Mouse (Mus musculus) heart, embryonic 11.5 days (tissue): Measurements from ENCODE around the gene Cfap97. TPM values are rescaled to one million over a fixed set of nuclear protein-coding genes. Genes with fewer than 3 reads are reported as not detected.

Experiments
- ATAC-seq: fragments of 200-750 bp; cut with Nextera tagmentation; replicated peaks from 2 replicates; pipeline ENCODE4 v1.8.0; 2017; ENCODE audit warnings: moderate library complexity; ENCODE audit not compliant: insufficient number of reproducible peaks, low FRiP score, low TSS enrichment
- H3K27ac ChIP-seq: fragments of 300-500 bp; sonication (generic); 2 replicates; pipeline ENCODE4 v1.5.1; 2014; ENCODE audit warnings: mild to moderate bottlenecking, low read depth, low read length
- H3K27me3 ChIP-seq: fragments of 300-500 bp; sonication (generic); 2 replicates; pipeline ENCODE4 v1.6.1; 2014; ENCODE audit warnings: mild to moderate bottlenecking, low read length, mixed read lengths; ENCODE audit not compliant: control insufficient read depth, insufficient read depth
- H3K36me3 ChIP-seq: fragments of 300-500 bp; sonication (generic); 2 replicates; pipeline ENCODE4 v1.6.1; 2014; ENCODE audit warnings: mild to moderate bottlenecking, low read length, moderate library complexity, mixed read lengths; ENCODE audit not compliant: control insufficient read depth, insufficient read depth
- H3K4me1 ChIP-seq: fragments of 300-500 bp; sonication (generic); 2 replicates; pipeline ENCODE4 v1.6.1; 2014; ENCODE audit warnings: low read length; ENCODE audit not compliant: control insufficient read depth, insufficient read depth
- H3K4me2 ChIP-seq: fragments of 300-500 bp; sonication (generic); 2 replicates; pipeline ENCODE4 v1.6.1; 2014; ENCODE audit warnings: mild to moderate bottlenecking, moderate library complexity
- H3K4me3 ChIP-seq: fragments of 300-500 bp; sonication (generic); 2 replicates; pipeline ENCODE4 v1.5.1; 2014; ENCODE audit warnings: low read depth, low read length
- H3K9ac ChIP-seq: fragments of 300-500 bp; sonication (generic); 2 replicates; pipeline ENCODE4 v1.6.1; 2014; ENCODE audit warnings: mild to moderate bottlenecking, low read depth, low read length, moderate library complexity
- H3K9me3 ChIP-seq: fragments of 300-500 bp; sonication (generic); replicated peaks from 2 replicates; pipeline ENCODE4 v1.6.1; 2016; ENCODE audit warnings: low read length; ENCODE audit not compliant: control insufficient read depth
- WGBS: fragments of 180-500 bp; shearing (Covaris S2); extraction: QIAGEN DNeasy Blood & Tissue Kit; methylation state at CpG from one replicate; pipeline ENCODE4 v1.1.7; 2014; ENCODE audit not compliant: insufficient replicate concordance; 5-methylcytosine and 5-hydroxymethylcytosine counted together
- polyA plus RNA-seq: library from polyadenylated mRNA; unstranded; fragments of >200 nt; fragmentation: Nextera tagmentation; extraction: Ambion mirVana; gene quantifications from 2 replicates; pipeline ENCODE4 v1.2.1, GENCODE M21; 2014

The Cfap97 gene
- polyA plus RNA-seq, 1 experiment from 2014 or later = 22.3 TPM

DNA sequence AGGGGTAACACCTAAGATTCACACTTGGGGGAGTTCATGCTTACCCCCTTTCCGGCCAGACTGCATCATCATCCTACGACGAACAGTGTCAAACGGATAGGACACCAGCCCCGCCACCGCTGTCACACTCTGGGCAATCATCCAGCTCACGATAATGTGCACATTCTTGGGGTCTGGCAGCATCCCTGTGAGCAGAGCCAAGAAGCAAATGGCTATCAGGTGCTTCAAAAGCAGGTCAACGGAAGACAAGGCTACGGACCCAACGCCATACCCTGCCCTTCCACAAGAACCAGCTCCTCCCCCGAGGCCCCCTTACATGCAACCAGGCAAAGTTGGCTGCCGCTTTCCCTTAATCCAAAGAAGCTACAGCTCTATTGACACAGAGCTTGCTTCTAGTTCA, 56.8 kb downstream of the Cfap97 start:
- 58% methylated on average over 12 of the region's 12 CpGs for WGBS
- H3K4me3 ChIP-seq = peak overlapping the region; percentile 95
- no peak for ATAC-seq
- H3K9me3 ChIP-seq = no peaks in the 10 kb centered on the region
- H3K9ac ChIP-seq = peak overlapping the region; percentile 98
- H3K4me2 ChIP-seq = peak overlapping the region; percentile 79
- H3K36me3 ChIP-seq = peaks cover 42% of the 10 kb centered on the region
- H3K27me3 ChIP-seq = no peaks in the 10 kb centered on the region
- peak overlapping the region; percentile 55; the same call in 1 of the 2 replicates for H3K27ac ChIP-seq
- peaks cover 38% of the 10 kb centered on the region for H3K4me1 ChIP-seq

DNA sequence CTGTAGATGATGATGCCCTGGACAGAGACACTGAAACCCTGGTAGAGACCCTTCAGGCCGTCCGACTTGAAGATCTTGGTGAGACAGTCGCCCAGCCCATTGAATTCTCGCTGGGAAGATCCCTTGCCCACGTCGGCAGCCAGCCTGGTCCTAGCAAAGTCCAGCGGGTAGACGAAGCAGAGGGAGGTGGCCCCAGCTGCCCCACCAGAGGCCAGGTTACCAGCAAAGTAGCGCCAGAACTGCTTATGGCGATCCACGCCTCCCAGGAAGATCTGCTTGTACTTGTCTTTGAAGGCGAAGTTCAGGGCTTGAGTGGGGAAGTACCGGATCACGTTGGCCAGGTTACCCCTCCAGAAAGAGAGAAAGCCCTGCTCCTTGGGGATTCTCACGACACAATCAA, 57.5 kb downstream of the Cfap97 start:
- Histone ChIP-seq H3K4me2 (peak overlapping the region; percentile 79), H3K4me1 (peaks cover 38% of the 10 kb centered on the region), H3K4me3 (peak overlapping the region; percentile 95), H3K36me3 (peaks cover 42% of the 10 kb centered on the region), H3K27me3 (no peaks in the 10 kb centered on the region), H3K9me3 (no peaks in the 10 kb centered on the region), H3K27ac (peak overlapping the region; percentile 55), H3K9ac (peak overlapping the region; percentile 98)
- ATAC-seq = no peak
- WGBS = 61% methylated on average over 15 of the region's 15 CpGs

DNA sequence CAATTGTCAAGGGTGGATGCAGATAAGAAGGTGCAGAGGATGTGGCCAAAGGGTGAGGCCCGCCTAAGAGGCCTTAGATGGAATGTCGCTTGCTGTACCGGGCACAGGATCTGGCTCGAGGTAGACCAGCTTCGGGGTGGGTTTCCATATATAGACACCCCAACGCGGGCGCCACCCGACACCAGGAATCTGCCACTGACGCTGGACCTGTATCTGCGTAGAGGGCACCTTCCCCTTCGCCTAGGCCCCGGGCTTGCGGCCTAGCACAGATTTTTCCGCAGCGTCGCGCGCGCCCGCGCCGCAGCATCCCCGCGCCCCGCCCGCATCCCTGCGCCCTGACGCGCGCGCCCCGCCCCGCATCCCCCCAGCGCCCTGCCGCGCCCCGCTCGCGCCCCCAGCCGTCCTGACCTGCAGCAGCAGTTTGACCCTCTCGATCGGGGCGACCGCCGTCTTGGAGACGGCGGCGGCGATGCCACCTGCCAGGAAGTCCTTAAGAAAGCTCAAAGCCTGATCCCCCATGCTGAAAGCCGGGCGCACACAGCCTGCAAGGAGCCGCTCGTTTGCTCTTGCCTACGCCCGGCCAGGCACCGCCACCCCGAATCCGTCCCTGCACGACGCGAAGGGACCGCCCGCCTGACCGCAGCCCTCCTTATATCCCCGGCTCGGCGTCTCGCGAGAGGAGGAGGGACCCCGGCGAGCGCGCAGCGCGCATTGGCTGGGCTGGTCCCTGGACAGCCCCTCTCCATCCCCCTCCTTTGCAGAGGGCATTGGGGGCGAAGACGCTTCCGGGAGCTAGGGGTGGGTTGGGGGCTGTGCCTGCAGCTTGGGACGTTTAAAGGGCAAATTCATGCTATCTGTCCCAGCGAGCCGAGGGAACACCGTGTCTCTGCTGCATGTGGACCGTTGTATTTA, 59.1 kb downstream of the Cfap97 start, which contains the start of gene Slc25a4:
Gene Slc25a4 (minus strand): TSS at position 881 of the 912 bp plus-strand sequence.
- H3K9me3 ChIP-seq = no peaks in the 10 kb centered on the region
- H3K9ac ChIP-seq = peak within 1 kb of the TSS; percentile 98
- peaks cover 38% of the 10 kb centered on the region for H3K4me1 ChIP-seq
- no peaks in the 10 kb centered on the region for H3K27me3 ChIP-seq
- peak within 1 kb of the TSS; percentile 100 for H3K27ac ChIP-seq
- whole genome bisulfite sequencing = under 1% methylated on average over 76 of the region's 84 CpGs
- peak; percentile 93 for ATAC-seq
- H3K36me3 ChIP-seq = peaks cover 29% of the 10 kb centered on the region
- H3K4me2 ChIP-seq = peak within 1 kb of the TSS; percentile 79
- H3K4me3 ChIP-seq = peak within 1 kb of the TSS; percentile 95

DNA sequence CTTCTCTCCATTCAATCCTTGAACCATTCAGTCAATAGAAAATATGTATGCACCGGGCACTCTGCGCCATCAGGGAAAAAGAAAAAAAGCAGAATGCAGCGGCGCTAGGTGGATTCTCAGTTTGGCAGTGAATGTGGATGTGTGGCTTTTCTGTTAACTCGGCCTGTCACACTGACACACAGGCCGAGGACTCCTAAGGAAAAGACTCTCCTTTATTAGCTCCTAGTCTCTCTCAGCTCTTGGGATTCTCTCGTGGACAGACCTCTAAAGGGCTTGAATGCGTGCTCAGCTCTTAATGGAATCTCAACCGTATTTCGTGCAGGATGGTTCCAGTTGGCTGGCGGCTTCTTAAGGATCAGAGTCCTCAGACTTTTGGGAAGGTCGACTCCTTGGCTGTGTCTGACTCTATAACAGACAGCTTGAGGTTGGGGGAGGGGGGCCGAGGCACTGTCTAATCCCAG, 60.1 kb downstream of the Cfap97 start:
- Histone ChIP-seq H3K4me2 (peak overlapping the region; percentile 79), H3K27me3 (no peaks in the 10 kb centered on the region), H3K4me3 (peak overlapping the region; percentile 95), H3K9me3 (no peaks in the 10 kb centered on the region), H3K36me3 (peaks cover 22% of the 10 kb centered on the region), H3K4me1 (peaks cover 34% of the 10 kb centered on the region), H3K27ac (peak overlapping the region; percentile 100), H3K9ac (peak overlapping the region; percentile 98)
- 9% methylated on average over 13 of the region's 13 CpGs for WGBS
- no peak for ATAC-seq

DNA sequence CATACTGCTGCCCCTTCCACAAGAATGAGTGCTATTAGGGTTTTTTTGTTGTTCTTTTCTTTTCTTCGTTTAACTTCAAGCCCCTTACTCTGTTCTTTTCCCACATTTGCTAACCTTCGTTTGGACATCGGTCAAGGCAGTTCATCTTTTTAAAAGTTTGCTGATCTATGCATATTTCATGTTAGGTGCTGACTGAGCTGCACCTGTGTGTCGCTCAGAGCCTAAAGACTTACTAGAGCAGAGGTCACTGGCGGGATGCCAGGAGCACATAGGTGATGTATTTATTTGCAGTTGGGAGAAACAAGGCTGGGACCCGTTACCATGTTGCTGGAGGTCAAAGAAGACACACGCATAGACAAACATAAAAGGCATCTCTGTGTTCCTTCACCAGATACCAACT, 60.6 kb downstream of the Cfap97 start:
- ATAC-seq = no peak
- Histone ChIP-seq H3K27ac (peak overlapping the region; percentile 100), H3K9ac (no peak overlapping the region), H3K4me1 (peaks cover 34% of the 10 kb centered on the region), H3K27me3 (no peaks in the 10 kb centered on the region), H3K36me3 (peaks cover 19% of the 10 kb centered on the region), H3K9me3 (no peaks in the 10 kb centered on the region), H3K4me3 (no peak overlapping the region), H3K4me2 (peak overlapping the region; percentile 79; the same call in 1 of the 2 replicates)
- WGBS = 45% methylated on average over 7 of the region's 7 CpGs

DNA sequence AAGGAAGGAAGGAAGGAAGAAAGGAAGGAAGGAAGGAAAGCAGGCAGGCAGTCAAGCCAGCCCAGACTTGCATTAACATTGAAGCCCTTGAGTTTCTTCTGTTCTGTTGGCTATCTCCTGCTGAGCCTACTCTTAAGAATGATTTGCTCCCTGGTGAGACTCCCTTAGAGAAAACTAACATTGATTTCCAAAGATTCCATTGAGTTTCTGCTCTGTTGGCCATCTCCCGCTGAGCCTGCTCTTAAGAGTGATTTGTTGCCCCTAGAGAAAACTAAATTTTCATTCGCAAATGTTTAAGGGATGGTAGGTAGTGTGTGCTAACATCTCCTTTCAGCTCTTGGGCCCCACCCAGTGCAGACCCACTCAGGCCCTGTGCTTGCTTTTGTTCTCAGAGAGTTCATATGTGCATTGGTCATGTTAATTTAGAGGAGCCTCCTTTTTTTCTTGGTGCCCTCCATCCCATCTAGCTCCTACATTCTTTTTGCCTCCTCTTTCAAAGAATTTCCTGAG, 62.5 kb downstream of the Cfap97 start:
- Histone ChIP-seq H3K4me3 (no peak overlapping the region), H3K27ac (no peak overlapping the region), H3K27me3 (no peaks in the 10 kb centered on the region), H3K4me2 (no peak overlapping the region), H3K9me3 (no peaks in the 10 kb centered on the region), H3K4me1 (peaks cover 19% of the 10 kb centered on the region), H3K9ac (no peak overlapping the region), H3K36me3 (peaks cover 3% of the 10 kb centered on the region)
- 37% methylated on average over 2 of the region's 2 CpGs for WGBS
- ATAC-seq = no peak

DNA sequence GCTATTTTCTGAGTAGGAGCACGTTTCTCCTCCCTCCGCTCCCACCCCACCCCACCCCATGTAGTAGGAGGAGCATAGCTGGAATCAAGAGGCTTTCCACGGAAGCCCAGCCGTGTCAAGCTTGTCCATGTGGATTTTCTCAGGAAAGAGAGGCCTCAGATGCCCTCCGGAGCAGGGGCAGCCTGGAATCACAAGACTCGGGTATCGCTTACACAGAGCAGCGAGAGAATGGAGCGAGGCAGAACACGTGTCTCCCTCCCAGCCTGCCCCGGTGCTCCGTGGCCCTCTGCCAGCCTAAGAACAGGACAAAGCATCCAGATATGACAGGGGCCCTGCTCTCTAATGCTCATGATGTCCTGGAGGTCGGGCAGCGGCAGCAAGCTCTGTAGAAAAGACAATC, 65.3 kb downstream of the Cfap97 start:
- no peaks in the 10 kb centered on the region for H3K9me3 ChIP-seq
- peak overlapping the region; percentile 77 for H3K27ac ChIP-seq
- peak overlapping the region; percentile 57 for H3K4me2 ChIP-seq
- 5% methylated on average over 14 of the region's 14 CpGs for WGBS
- H3K27me3 ChIP-seq = no peaks in the 10 kb centered on the region
- ATAC-seq = peak; percentile 83
- no peaks in the 10 kb centered on the region for H3K36me3 ChIP-seq
- peak overlapping the region; percentile 61; the same call in 1 of the 2 replicates for H3K9ac ChIP-seq
- peaks cover 4% of the 10 kb centered on the region; the same call in 1 of the 2 replicates for H3K4me1 ChIP-seq
- peak overlapping the region; percentile 29 for H3K4me3 ChIP-seq

DNA sequence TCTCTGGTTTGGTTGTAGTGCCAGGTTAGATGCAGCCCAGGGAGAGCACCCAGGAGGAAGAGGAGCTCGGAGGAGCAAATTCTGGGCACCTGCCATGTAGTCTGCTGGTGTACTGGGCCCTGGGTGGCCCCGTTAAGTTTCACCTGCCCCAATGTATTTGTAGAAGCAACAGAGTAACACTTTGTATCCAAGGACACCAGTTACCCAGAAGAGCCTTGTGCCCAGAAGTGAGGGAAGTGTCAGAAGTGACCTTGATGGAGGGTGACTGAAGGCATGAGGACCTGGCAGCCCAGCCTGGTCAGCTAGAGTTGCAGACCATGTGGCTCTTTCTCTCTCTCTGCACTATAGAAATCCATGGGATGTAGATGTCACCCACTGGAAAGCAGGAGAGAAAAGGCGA, 69.0 kb downstream of the Cfap97 start:
- H3K27ac ChIP-seq = no peak overlapping the region
- no peaks in the 10 kb centered on the region for H3K4me1 ChIP-seq
- no peaks in the 10 kb centered on the region for H3K36me3 ChIP-seq
- H3K27me3 ChIP-seq = no peaks in the 10 kb centered on the region
- H3K4me2 ChIP-seq = no peak overlapping the region
- ATAC-seq = no peak
- H3K9me3 ChIP-seq = no peaks in the 10 kb centered on the region
- H3K4me3 ChIP-seq = no peak overlapping the region
- no peak overlapping the region for H3K9ac ChIP-seq
- 55% methylated on average over 3 of the region's 3 CpGs for WGBS
